Mouse (Mus musculus) thymus, postnatal 10 days (tissue): ENCODE data around the gene Dgki.
"Not testable (repeated sequence)": the region's sequence is repeated elsewhere in the genome, so short reads cannot be mapped to it uniquely, and the experiment has no call there.

ENCODE experiments used
- DNase-seq, 2 experiments: peaks; one replicate each; pipeline ENCODE4 v3.0.0; 2021; ENCODE audit warnings: low spot score in 2 of 2

The Dgki gene

GRCm38 (mm10) chr6:37150038-37150437 lies 149.9 kb downstream of the Dgki start:
- DNase-seq, result no peak

- DNase-seq, result no peak
Measured at GRCm38 (mm10) chr6:37149196-37149595, 150.8 kb downstream of the Dgki start.

GRCm38 (mm10) chr6:37147431-37148022 lies 152.5 kb downstream of the Dgki start:
- no peak for DNase-seq

- DNase-seq, result no peak
Measured at GRCm38 (mm10) chr6:37143867-37144163, 156.2 kb downstream of the Dgki start.

- DNase-seq, result no peak
Measured at GRCm38 (mm10) chr6:37142991-37143866, 156.8 kb downstream of the Dgki start.

GRCm38 (mm10) chr6:37138816-37139215 lies 161.2 kb downstream of the Dgki start:
- no peak for DNase-seq

GRCm38 (mm10) chr6:37131257-37131656 lies 168.7 kb downstream of the Dgki start:
- DNase-seq, result no peak

- no peak for DNase-seq
Measured at GRCm38 (mm10) chr6:37120417-37121154, 179.4 kb downstream of the Dgki start.

- DNase-seq, result no peak
Measured at GRCm38 (mm10) chr6:37119205-37119604, 180.8 kb downstream of the Dgki start.

GRCm38 (mm10) chr6:37113048-37113447 lies 186.9 kb downstream of the Dgki start:
- DNase-seq, result no peak

GRCm38 (mm10) chr6:37106236-37106635 lies 193.7 kb downstream of the Dgki start:
- not testable (repeated sequence) for DNase-seq

- DNase-seq, result no peak
Measured at GRCm38 (mm10) chr6:37100413-37100812, 199.6 kb downstream of the Dgki start.

- peak; percentile 22 to 68 for DNase-seq
Measured at GRCm38 (mm10) chr6:37097356-37098155, 202.4 kb downstream of the Dgki start.

GRCm38 (mm10) chr6:37096840-37097305 lies 203.1 kb downstream of the Dgki start:
- DNase-seq, result no peak

GRCm38 (mm10) chr6:37089148-37090111 lies 210.6 kb downstream of the Dgki start:
- DNase-seq, result no peak

GRCm38 (mm10) chr6:37082990-37083389 lies 217.0 kb downstream of the Dgki start:
- DNase-seq, result no peak

- DNase-seq, result no peak
Measured at GRCm38 (mm10) chr6:37072401-37073016, 227.5 kb downstream of the Dgki start.

- DNase-seq, result no peak
Measured at GRCm38 (mm10) chr6:37069836-37070600, 230.0 kb downstream of the Dgki start.

- DNase-seq, result no peak
Measured at GRCm38 (mm10) chr6:37068737-37069136, 231.2 kb downstream of the Dgki start.
